ENCODE assay signal across 30 mouse cellular contexts in genomic region chr7:142706873-142707272, GRCm38 (mm10). TPM values are rescaled to one million over a fixed set of nuclear protein-coding genes. Genes with fewer than 3 reads are reported as not detected.
DNase-seq lines count a peak whose midpoint lies in the region; ATAC-seq and TF ChIP-seq lines count a peak whose summit lies in the region.
"Had no signal": no experiment of that assay in that cellular context is flagged by ENCODE, and none has a peak within 500 bp of the region (broad histone marks: within the 10 kb centered on the region; RNA-seq: fewer than 3 reads in every experiment).

No protein-coding gene starts in this region.

- H3K4me3 ChIP-seq in lung, embryonic 14.5 days (ENCODE audit: low read depth, low read length): no peak overlapping the region
- H3K4me3 ChIP-seq in limb, embryonic 13.5 days: no peak overlapping the region
- no peak overlapping the region for H3K4me3 ChIP-seq in limb, embryonic 15.5 days
- H3K4me3 ChIP-seq: embryonic facial prominence, embryonic 10.5 days; embryonic facial prominence, embryonic 13.5 days; erythroblast, embryonic 14.5 days; forebrain, embryonic 12.5 days; forebrain, embryonic 15.5 days; heart, adult 2 months; heart, embryonic 10.5 days; heart, embryonic 13.5 days had no signal

- 64% methylated on average over 2 of the region's 2 CpGs for WGBS in lung, embryonic 14.5 days
- WGBS in limb, embryonic 13.5 days: 37% methylated on average over 2 of the region's 2 CpGs
- 31% methylated on average over 2 of the region's 2 CpGs for WGBS in limb, embryonic 15.5 days

- no peaks in the 10 kb centered on the region for H3K9me3 ChIP-seq in lung, embryonic 14.5 days (ENCODE audit: low read depth, low read length)
- no peaks in the 10 kb centered on the region for H3K9me3 ChIP-seq in limb, embryonic 13.5 days
- H3K9me3 ChIP-seq in limb, embryonic 15.5 days: no peaks in the 10 kb centered on the region
- H3K9me3 ChIP-seq: embryonic facial prominence, embryonic 10.5 days; embryonic facial prominence, embryonic 13.5 days; forebrain, embryonic 12.5 days; forebrain, embryonic 15.5 days; heart, embryonic 10.5 days; heart, embryonic 13.5 days had no signal

- peak; percentile 34 for DNase-seq in lung, embryonic 14.5 days
- no peak for DNase-seq in lung, postnatal 10 days
- peak; percentile 11 for DNase-seq in lung, postnatal 36 days
- DNase-seq: adrenal gland, adult 8-10 months; adrenal gland, postnatal 36 days; cerebellum, adult 2 months; cerebellum, adult 9-11 months; cerebellum, postnatal 25 days; embryo, embryonic 11 days; gastrocnemius, postnatal 10 days; gastrocnemius, postnatal 36 days; heart, adult 2 months; heart, postnatal 14 days; heart, postnatal 4 days had no signal

- TF ChIP-seq CTCF in lung, embryonic 14.5 days (IDR thresholded peaks at IDR 0.05; ENCODE audit: low read depth): no peak

- H3K4me2 ChIP-seq in lung, embryonic 14.5 days: no peak overlapping the region
- H3K4me2 ChIP-seq in limb, embryonic 13.5 days (replicated peaks): no peak overlapping the region
- H3K4me2 ChIP-seq in limb, embryonic 15.5 days: no peak overlapping the region
- H3K4me2 ChIP-seq: embryonic facial prominence, embryonic 13.5 days; forebrain, embryonic 12.5 days; forebrain, embryonic 15.5 days; heart, embryonic 13.5 days; hindbrain, embryonic 14.5 days had no signal

- H3K27me3 ChIP-seq in lung, embryonic 14.5 days (ENCODE audit: insufficient read depth, low read length): no peaks in the 10 kb centered on the region
- no peaks in the 10 kb centered on the region for H3K27me3 ChIP-seq in limb, embryonic 13.5 days
- no peaks in the 10 kb centered on the region for H3K27me3 ChIP-seq in limb, embryonic 15.5 days
- H3K27me3 ChIP-seq: embryonic facial prominence, embryonic 13.5 days; forebrain, embryonic 12.5 days; forebrain, embryonic 15.5 days; heart, embryonic 13.5 days had no signal

- no peaks in the 10 kb centered on the region for H3K4me1 ChIP-seq in lung, embryonic 14.5 days (ENCODE audit: insufficient read depth)
- peaks cover 7% of the 10 kb centered on the region; the same call in 1 of the 2 replicates for H3K4me1 ChIP-seq in limb, embryonic 13.5 days
- H3K4me1 ChIP-seq in limb, embryonic 15.5 days: 0 out of 2 replicates have a peak, but pooled peaks cover 2% of the 10 kb centered on the region
- H3K4me1 ChIP-seq: embryonic facial prominence, embryonic 10.5 days; embryonic facial prominence, embryonic 13.5 days; forebrain, embryonic 12.5 days; forebrain, embryonic 15.5 days; heart, embryonic 10.5 days; heart, embryonic 13.5 days had no signal

- peak; percentile 69 for ATAC-seq in lung, embryonic 14.5 days (ENCODE audit: insufficient read depth)
- ATAC-seq in limb, embryonic 13.5 days (ENCODE audit: low FRiP score, low read depth): peak; percentile 24; the same call in 1 of the 2 replicates
- ATAC-seq in limb, embryonic 15.5 days (ENCODE audit: insufficient number of reproducible peaks, low FRiP score, low TSS enrichment, low read depth): no peak
- ATAC-seq in inflammation-experienced regulatory T-cells, adult 6 months: no peak
- ATAC-seq: CD4-positive, CD25-positive, alpha-beta regulatory T cell, adult 4 months; forebrain, embryonic 15.5 days; hindbrain, postnatal 0 days had no signal

- no peak overlapping the region for H3K9ac ChIP-seq in lung, embryonic 14.5 days
- H3K9ac ChIP-seq in limb, embryonic 13.5 days: no peak overlapping the region
- H3K9ac ChIP-seq in limb, embryonic 15.5 days: no peak overlapping the region
- H3K9ac ChIP-seq: embryonic facial prominence, embryonic 13.5 days; forebrain, embryonic 12.5 days; forebrain, embryonic 15.5 days; heart, embryonic 13.5 days; hindbrain, embryonic 14.5 days had no signal

- no peaks in the 10 kb centered on the region for H3K36me3 ChIP-seq in lung, embryonic 14.5 days (ENCODE audit: insufficient read depth)
- no peaks in the 10 kb centered on the region for H3K36me3 ChIP-seq in limb, embryonic 13.5 days
- H3K36me3 ChIP-seq in limb, embryonic 15.5 days: no peaks in the 10 kb centered on the region
- H3K36me3 ChIP-seq: embryonic facial prominence, embryonic 10.5 days; embryonic facial prominence, embryonic 13.5 days; forebrain, embryonic 12.5 days; forebrain, embryonic 15.5 days; heart, embryonic 10.5 days; heart, embryonic 13.5 days had no signal

- peak overlapping the region; percentile 67 for H3K27ac ChIP-seq in lung, embryonic 14.5 days (ENCODE audit: low read depth)
- peak overlapping the region; percentile 56; the same call in 1 of the 2 replicates for H3K27ac ChIP-seq in limb, embryonic 13.5 days
- H3K27ac ChIP-seq in limb, embryonic 15.5 days: 0 out of 2 replicates have a peak overlapping the region, but pooled peaks have one; percentile 17
- H3K27ac ChIP-seq: embryonic facial prominence, embryonic 10.5 days; embryonic facial prominence, embryonic 13.5 days; forebrain, embryonic 12.5 days; forebrain, embryonic 15.5 days; heart, adult 2 months; heart, embryonic 10.5 days; heart, embryonic 13.5 days; hindbrain, embryonic 14.5 days; hindbrain, postnatal 0 days had no signal

RNA-seq across cellular contexts. Expression of gene Ins2, which starts 36.3 kb away (rescaled TPM):
- not detected in 2 replicates for polyA plus RNA-seq in lung, embryonic 14.5 days (2014; fragmentation: Nextera tagmentation; extraction: Ambion mirVana)
- polyA plus RNA-seq in limb, embryonic 13.5 days (2015; fragmentation: Nextera tagmentation; extraction: Ambion mirVana): not detected in 2 replicates
- polyA plus RNA-seq in limb, embryonic 15.5 days (2015; fragmentation: Nextera tagmentation; extraction: Ambion mirVana): 0.87 TPM in 1 of 2 replicates, not detected in the other
- polyA plus RNA-seq in inflammation-experienced regulatory T-cells, adult 6 months (2017; shearing (Covaris generic)): under 1 TPM in 1 of 3 experiments, not detected in 2; 0.62 TPM
- polyA plus RNA-seq: C2C12; CD4-positive, CD25-positive, alpha-beta regulatory T cell, adult 4 months; cortical plate, adult 2 months; embryonic facial prominence, embryonic 10.5 days; embryonic facial prominence, embryonic 13.5 days; erythroblast, embryonic 14.5 days; forebrain, embryonic 12.5 days; heart, adult 2 months; heart, embryonic 10.5 days; heart, embryonic 13.5 days; hindbrain, embryonic 11.5 days had no signal

RNA-seq across cellular contexts. Expression of gene Gm49394, which starts 37.1 kb away (rescaled TPM):
- not detected in 2 replicates for polyA plus RNA-seq in lung, embryonic 14.5 days (2014; fragmentation: Nextera tagmentation; extraction: Ambion mirVana)
- 0.23 TPM in 1 of 2 replicates, not detected in the other for polyA plus RNA-seq in limb, embryonic 13.5 days (2015; fragmentation: Nextera tagmentation; extraction: Ambion mirVana)
- 0.31 and 0.82 TPM in 2 replicates for polyA plus RNA-seq in limb, embryonic 15.5 days (2015; fragmentation: Nextera tagmentation; extraction: Ambion mirVana)
- not detected for polyA plus RNA-seq in inflammation-experienced regulatory T-cells, adult 6 months (2017; shearing (Covaris generic))
- polyA plus RNA-seq: CD4-positive, CD25-positive, alpha-beta regulatory T cell, adult 4 months; cortical plate, adult 2 months; embryonic facial prominence, embryonic 10.5 days; embryonic facial prominence, embryonic 13.5 days; forebrain, embryonic 12.5 days; heart, adult 2 months; hindbrain, embryonic 11.5 days; hindbrain, embryonic 14.5 days; hindbrain, postnatal 0 days had no signal

RNA-seq across cellular contexts. Expression of gene Igf2, which starts 40.3 kb away (rescaled TPM):
- polyA plus RNA-seq in lung, embryonic 14.5 days (2014; fragmentation: Nextera tagmentation; extraction: Ambion mirVana): 437 and 452 TPM in 2 replicates
- polyA plus RNA-seq in limb, embryonic 13.5 days (2015; fragmentation: Nextera tagmentation; extraction: Ambion mirVana): 1,260 and 1,271 TPM in 2 replicates
- 1,279 and 1,432 TPM in 2 replicates for polyA plus RNA-seq in limb, embryonic 15.5 days (2015; fragmentation: Nextera tagmentation; extraction: Ambion mirVana)
- under 1 TPM in 2 of 3 experiments, not detected in 1; 0.19 to 0.26 TPM for polyA plus RNA-seq in inflammation-experienced regulatory T-cells, adult 6 months (2017; shearing (Covaris generic))

Comparison
In these comparisons a context has a peak if more than half of its experiments do, and no peak if none do; other contexts are left out.
1. ATAC-seq: peak in lung, embryonic 14.5 days (single experiment) and limb, embryonic 13.5 days (single experiment); none in limb, embryonic 15.5 days (single experiment) and inflammation-experienced regulatory T-cells, adult 6 months (single experiment).
2. H3K27ac ChIP-seq: peak in every context shown above with its lines; median percentile 67 in lung, embryonic 14.5 days; 56 in limb, embryonic 13.5 days; 17 in limb, embryonic 15.5 days.
3. RNA of gene Igf2, which starts 40.3 kb away (polyA plus RNA-seq): 1,279 to 1,432 TPM in limb, embryonic 15.5 days, 1,260 to 1,271 TPM in limb, embryonic 13.5 days and 437 to 452 TPM in lung, embryonic 14.5 days; 0.19 to 0.26 TPM in inflammation-experienced regulatory T-cells, adult 6 months; every median in the first group is over 100 times any median in the second.